Mouse (Mus musculus) spleen, adult 18-20 months (tissue): ENCODE results near the gene Tnpo3.

ENCODE experiments used
- DNase-seq, 2 experiments: peaks; one replicate each; pipeline ENCODE4 v3.0.0; 2022; ENCODE audit warnings: mixed read lengths in 2 of 2

The Tnpo3 gene

DNA sequence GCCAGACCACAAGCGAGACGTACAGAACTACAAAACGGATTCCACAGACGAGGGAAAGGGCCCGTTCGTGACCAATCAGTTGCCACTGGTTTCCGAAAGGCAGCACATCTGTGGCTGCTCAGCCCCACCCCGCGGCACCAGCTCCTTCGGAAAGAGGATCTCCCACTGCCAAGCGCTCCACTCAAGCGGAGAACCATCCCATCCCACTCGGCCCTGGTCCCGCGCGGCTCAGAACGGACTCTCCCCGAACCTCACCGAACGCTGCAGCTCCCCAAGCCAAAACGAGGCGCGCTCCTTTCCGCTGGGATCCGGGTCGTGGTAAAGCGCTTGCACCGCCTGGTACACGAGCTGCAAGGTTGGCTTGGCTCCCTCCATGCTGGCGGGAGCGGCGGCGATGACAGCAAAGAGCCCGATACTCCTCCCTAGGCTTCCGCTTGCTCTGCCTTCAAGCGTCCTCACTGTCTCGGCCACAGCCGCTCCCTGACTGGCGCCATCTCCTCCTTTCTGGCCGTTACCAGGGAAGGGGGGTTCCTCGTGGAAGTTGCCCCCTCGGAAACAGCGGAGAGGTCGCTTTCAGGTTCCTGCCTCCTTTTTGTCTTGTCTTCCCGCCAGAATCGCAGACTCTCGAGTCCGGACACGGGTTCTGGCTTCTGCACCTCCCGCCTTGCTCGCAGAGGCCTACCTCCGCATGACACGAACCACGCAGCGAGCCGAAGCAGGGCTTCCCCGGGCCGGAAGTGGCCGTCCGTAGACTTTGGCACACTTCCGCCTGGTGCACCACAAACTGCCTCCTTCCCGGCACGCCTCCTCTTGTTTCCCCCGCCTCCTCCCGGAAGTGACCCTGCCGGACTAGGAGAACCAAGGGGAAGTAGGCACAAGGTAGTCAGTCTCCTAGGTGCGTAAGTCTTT, at the start of gene Tnpo3:
Gene Tnpo3 (minus strand): TSS at position 777 of the 909 bp plus-strand sequence.
- DNase-seq = peak; percentile 87 to 88

DNA sequence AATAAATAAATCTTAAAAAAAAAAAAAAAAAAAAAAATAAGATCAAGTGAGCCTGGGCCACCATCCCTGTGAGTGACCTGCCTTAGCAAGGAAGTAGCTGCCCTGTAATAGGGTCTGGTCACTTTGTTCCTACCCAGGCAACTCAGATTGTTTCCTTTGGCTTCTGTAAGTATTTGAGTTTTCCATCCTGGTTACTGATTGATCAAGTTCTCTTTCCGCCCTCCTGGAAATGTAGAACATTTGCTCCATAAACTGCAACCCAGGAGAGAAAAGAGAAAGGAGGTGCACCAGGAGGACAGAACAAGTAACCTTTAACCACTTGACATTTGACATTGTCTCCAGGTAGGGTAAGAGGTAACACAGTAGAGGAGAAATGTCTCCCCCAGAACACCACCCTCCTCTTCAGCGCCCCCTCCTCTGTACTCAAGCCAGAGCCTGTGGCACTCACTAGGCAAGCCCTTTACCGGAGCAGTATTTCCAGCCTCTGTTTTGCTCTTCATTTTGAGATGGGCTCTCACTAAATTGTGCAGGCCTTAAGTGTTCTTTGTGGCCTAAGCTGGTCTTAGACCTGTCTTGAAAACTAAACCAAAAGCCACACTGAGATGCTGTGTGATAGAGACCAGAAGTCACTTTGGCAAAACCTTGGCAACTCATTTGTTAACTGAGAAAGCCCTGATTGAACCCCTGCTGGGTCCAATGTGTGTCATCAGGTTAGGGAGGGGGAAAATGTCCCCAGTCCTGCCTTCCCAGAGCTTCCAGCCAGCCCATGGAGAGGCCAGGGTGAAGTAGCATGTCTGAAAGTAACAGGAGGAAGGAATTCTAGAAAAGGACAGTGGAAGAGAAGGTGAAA, 49.2 kb upstream of the Tnpo3 start:
- no peak for DNase-seq

GRCm38 (mm10) chr6:29653271-29653670, 43.6 kb upstream of the Tnpo3 start:
- DNase-seq = no peak

- DNase-seq = no peak
Measured at GRCm38 (mm10) chr6:29650170-29650549, 40.5 kb upstream of the Tnpo3 start.

GRCm38 (mm10) chr6:29649494-29650169, 39.9 kb upstream of the Tnpo3 start:
- peak; percentile 51 to 84 for DNase-seq

DNA sequence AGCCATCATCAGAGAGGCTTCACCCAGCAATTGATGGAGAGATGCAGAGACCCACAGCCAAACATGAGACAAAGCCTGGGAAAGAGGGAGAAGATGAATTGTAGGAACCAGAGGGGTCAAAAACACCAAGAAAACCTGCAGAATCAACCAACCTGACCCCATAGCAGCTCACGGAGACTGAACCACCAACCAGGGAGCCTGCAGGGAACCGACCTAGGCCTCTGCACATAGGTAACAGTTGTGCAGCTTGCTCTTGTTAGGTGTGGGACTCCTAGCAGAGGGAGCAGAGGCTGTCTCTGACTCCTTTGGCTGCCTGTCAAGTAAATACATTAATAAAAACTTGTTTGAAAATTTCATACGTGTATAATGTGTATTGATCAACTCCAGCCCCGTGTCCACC, 32.1 kb upstream of the Tnpo3 start:
- no peak for DNase-seq

DNA sequence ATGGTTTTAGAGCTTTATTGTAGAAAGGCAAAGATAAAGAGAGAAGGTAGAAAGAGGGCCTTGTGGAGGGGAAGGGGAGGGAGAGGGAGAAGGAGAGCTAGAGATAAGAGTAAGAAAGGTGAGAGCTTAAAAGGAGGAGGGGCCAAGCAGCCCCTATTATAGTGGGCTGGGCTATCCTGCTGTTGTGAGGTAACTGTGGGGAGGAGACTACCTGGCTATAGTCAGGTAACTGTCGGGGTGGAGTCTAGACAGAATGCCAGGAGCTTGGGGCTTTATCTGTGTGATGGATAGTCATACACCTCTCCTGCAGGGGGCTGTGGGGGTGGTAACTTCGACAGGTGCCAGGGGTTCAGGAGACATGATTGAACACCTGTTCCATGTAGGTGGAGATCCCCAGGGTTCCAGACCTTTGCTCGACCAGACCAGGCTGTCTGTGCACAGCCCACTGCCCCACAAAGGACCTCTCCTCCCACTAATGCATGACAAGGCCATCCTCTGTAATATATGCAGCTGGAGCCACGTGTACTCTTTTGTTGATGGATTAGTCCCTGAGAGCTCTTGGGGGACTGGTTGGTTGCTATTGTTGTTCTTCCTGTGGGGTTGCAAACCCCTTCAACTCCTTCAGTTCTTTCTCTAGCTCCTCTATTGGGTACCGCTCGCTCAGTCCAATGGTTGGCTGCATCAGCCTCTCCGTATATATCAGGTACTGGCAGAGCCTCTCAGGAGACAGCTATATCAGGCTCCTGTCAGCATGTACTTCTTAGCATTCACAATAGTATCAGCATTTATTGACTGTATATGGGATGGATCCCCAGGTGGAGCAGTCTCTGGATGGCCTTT, 30.1 kb upstream of the Tnpo3 start:
- DNase-seq = no peak

GRCm38 (mm10) chr6:29638844-29639460, 29.3 kb upstream of the Tnpo3 start:
- no peak for DNase-seq

DNA sequence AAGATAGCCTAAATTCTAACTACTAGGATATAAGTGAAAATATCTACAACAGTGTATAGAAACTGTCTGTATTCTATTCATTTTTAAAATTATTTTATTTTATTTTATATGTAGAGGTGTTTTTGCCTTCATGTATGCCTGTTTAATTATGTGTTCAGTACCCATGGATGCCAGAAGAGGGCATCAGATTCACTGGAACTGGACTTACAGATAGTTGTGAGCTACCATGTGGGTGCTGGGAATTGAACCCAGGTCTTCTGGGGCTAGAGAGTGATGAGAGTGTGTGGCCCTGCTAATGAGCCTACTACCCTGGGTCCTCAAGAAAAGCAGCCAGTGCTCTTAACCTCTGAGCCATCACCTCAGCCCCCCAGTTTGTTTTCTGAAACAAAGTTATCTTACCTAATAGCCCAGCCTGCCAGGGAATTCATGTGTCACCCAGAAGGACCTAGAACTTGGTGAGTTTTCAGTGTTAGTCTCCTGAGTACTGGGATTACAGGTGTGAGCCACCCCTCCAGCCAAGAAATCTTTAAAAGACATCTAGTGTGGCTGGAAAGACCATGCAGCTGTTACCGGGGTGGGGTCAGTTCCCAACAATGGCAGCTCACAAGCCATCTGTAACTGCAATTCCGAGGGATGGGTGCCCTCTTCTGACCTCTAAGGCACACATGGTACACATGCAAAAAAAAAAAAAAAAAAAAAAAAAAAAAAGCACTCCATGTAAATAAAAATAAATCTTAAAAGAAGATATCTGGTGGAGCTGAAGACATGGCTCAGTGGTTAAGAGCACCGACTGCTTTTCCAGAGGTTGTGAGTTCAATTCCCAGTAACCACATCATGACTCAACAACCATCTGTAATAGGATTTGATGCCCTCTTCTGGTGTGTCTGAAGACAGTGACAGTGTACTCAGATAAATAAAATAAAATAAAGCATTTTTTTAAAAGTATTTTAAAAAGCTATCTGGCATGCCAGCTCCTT, 28.0 kb upstream of the Tnpo3 start:
- no peak for DNase-seq

GRCm38 (mm10) chr6:29636322-29637092, 26.8 kb upstream of the Tnpo3 start:
- DNase-seq = no peak

DNA sequence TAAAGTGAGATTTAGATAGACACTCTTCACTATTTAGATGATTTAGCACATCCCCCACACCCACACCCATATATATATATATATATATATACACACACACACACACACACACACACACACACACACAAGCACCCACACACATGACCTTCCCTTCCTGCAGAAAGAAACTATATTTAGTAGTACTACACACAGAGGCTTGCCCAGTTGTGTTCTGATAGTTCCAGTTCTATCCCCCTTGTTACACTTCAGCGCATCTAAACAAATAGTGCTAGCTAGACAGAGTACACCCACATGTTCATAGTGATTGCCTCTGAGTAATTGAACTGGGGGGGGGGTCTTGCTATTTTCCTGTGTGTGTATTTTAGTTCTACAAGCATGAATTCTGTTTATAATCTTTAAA, 24.9 kb upstream of the Tnpo3 start:
- DNase-seq = no peak

DNA sequence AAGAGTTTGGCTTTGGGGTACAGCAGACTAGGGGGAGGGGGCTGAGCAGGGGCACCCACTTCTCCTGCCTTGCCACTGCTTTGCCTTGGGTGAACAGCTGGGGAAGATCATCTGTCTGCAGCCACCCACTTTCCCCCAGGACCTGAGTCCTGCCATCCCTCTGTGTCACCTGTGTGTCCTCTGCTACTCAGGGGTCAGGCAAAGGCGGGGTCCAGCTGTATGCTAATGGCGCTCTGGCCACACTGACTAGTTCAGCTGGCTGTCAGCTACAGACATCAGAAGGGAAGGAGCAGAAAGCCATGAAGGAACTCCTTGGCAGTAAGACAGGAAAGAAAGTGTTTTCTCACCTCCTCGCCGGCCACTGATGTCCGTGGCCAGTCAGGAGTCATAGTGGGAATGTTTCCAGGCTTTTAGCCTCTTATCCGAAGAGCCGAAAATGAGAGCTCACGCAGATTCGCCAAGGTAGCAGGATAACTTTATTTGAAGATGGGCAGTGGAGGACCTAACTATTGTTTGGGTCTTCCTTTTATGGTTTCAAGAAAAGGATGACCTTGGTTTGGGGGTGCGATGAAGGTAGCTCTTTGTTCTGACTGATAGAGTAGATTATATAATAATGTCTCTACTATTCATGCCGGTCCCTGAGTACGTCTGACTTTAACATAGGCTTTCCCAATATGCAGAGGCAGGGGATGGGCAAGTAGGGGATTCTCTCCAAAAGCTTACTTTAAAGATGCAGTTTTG, 23.0 kb upstream of the Tnpo3 start:
- no peak for DNase-seq

- DNase-seq = no peak
Measured at GRCm38 (mm10) chr6:29631751-29632551, 22.3 kb upstream of the Tnpo3 start.

DNA sequence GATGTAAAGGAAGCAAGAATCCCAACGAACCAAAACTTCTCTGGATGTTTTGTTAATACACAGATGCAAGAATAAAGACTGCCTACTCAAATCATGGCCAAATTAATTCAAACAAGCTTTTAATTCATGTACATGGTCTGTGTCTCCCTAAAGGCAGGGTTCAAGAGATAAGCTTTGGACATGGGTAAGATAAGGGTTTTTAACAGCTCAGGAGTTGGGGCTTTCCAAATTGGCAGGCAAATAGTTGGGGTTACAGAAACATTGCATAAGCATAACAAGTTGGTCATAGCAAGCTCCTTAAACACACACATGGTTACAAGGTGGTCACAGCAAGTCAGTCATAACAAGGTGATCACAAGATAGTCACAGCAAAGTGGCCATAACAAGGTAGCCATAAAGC, 20.5 kb upstream of the Tnpo3 start:
- DNase-seq = no peak

GRCm38 (mm10) chr6:29627756-29628155, 18.1 kb upstream of the Tnpo3 start:
- DNase-seq = no peak

GRCm38 (mm10) chr6:29623857-29624256, 14.2 kb upstream of the Tnpo3 start:
- no peak for DNase-seq

- DNase-seq = no peak
Measured at GRCm38 (mm10) chr6:29622273-29622672, 12.6 kb upstream of the Tnpo3 start.
